In the genomic region with DNA sequence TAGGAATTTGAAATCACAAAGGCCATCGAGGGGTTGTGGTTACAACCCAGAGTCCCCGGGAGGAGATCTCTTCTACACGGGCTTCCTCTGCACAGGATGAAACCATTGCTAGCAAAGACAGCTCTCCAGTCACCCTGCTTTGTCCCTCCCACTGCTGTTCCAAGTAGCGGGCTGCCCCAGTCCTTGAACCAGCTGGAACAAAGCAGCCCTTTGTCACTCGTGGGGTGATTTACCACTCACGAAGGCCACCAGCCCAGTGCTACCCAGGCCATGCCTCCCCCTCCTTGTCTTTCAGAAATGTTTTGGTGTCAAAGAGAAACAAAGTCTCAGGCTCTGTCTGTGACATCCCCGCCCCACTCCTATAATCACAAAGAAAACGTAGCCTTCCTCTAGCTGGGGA, we compare ENCODE assay signal across 12 mouse cellular contexts. TPM values are rescaled to one million over a fixed set of nuclear protein-coding genes. Genes with fewer than 3 reads are reported as not detected.
DNase-seq lines count a peak whose midpoint lies in the region; ATAC-seq and TF ChIP-seq lines count a peak whose summit lies in the region.
"Had no signal": no experiment of that assay in that cellular context is flagged by ENCODE, and none has a peak within 500 bp of the region (broad histone marks: within the 10 kb centered on the region; RNA-seq: fewer than 3 reads in every experiment).

No protein-coding gene starts in this region.

- 24% methylated on average over 8 of the region's 8 CpGs for WGBS in hindbrain, embryonic 13.5 days
- 33% methylated on average over 8 of the region's 8 CpGs for WGBS in hindbrain, postnatal 0 days
- 26% methylated on average over 8 of the region's 8 CpGs for WGBS in heart, postnatal 0 days
- 59% methylated on average over 8 of the region's 8 CpGs for WGBS in liver, postnatal 0 days (ENCODE audit: insufficient replicate concordance)

- H3K9ac ChIP-seq in hindbrain, embryonic 13.5 days = no peak overlapping the region
- no peak overlapping the region for H3K9ac ChIP-seq in hindbrain, postnatal 0 days (replicated peaks; ENCODE audit: low read length)
- H3K9ac ChIP-seq in heart, postnatal 0 days (replicated peaks; ENCODE audit: low read depth, low read length) = peak overlapping the region; percentile 43; the same call in 1 of the 2 replicates
- H3K9ac ChIP-seq in liver, postnatal 0 days (replicated peaks) = no peak overlapping the region

- ATAC-seq in hindbrain, embryonic 13.5 days (ENCODE audit: low FRiP score) = peak; percentile 31; the same call in 1 of the 2 replicates
- ATAC-seq in hindbrain, postnatal 0 days = no peak
- peak; percentile 10; the same call in 1 of the 2 replicates for ATAC-seq in heart, postnatal 0 days (ENCODE audit: insufficient read depth, low read depth)
- no peak for ATAC-seq in liver, postnatal 0 days
- ATAC-seq: forebrain, embryonic 16.5 days had no signal

- H3K4me2 ChIP-seq in hindbrain, embryonic 13.5 days = no peak overlapping the region
- H3K4me2 ChIP-seq in hindbrain, postnatal 0 days (ENCODE audit: low read depth, low read length) = no peak overlapping the region
- H3K4me2 ChIP-seq in heart, postnatal 0 days (ENCODE audit: low read depth, low read length) = no peak overlapping the region
- H3K4me2 ChIP-seq in liver, postnatal 0 days (ENCODE audit: low read depth, low read length) = no peak overlapping the region

- TF ChIP-seq CTCF in hindbrain, postnatal 0 days (IDR thresholded peaks at IDR 0.05; ENCODE audit: low read depth) = no peak
- no peak for TF ChIP-seq CTCF in heart, postnatal 0 days (IDR thresholded peaks at IDR 0.05; ENCODE audit: low read depth)
- TF ChIP-seq CTCF in liver, postnatal 0 days (IDR thresholded peaks at IDR 0.05; ENCODE audit: low read depth) = no peak

- TF ChIP-seq EP300 in heart, postnatal 0 days (IDR thresholded peaks at IDR 0.05; ENCODE audit: low read depth) = no peak
- TF ChIP-seq EP300 in liver, postnatal 0 days (IDR thresholded peaks at IDR 0.05; ENCODE audit: low read depth) = no peak

- 0 out of 2 replicates have a peak, but pooled peaks cover 3% of the 10 kb centered on the region for H3K9me3 ChIP-seq in hindbrain, embryonic 13.5 days
- H3K9me3 ChIP-seq in hindbrain, postnatal 0 days (ENCODE audit: low read length) = no peaks in the 10 kb centered on the region
- 0 out of 2 replicates have a peak, but pooled peaks cover 5% of the 10 kb centered on the region for H3K9me3 ChIP-seq in heart, postnatal 0 days (replicated peaks; ENCODE audit: control insufficient read depth, low read length)
- H3K9me3 ChIP-seq in liver, postnatal 0 days (ENCODE audit: low read length) = no peaks in the 10 kb centered on the region
- H3K9me3 ChIP-seq: G1E had no signal

- 0 out of 2 replicates have a peak, but pooled peaks cover 4% of the 10 kb centered on the region for H3K27me3 ChIP-seq in hindbrain, embryonic 13.5 days
- H3K27me3 ChIP-seq in hindbrain, postnatal 0 days (ENCODE audit: insufficient read depth, low read length) = no peaks in the 10 kb centered on the region
- H3K27me3 ChIP-seq in heart, postnatal 0 days (ENCODE audit: control insufficient read depth, insufficient read depth, low read length) = no peaks in the 10 kb centered on the region
- no peaks in the 10 kb centered on the region for H3K27me3 ChIP-seq in liver, postnatal 0 days (ENCODE audit: insufficient read depth, low read length)

- DNase-seq in hindbrain, postnatal 0 days (ENCODE audit: low spot score) = no peak
- DNase-seq in adrenal gland, adult 2 months = peak; percentile 80
- peak; percentile 72 for DNase-seq in adrenal gland, adult 8-10 months
- DNase-seq in heart, postnatal 0 days (ENCODE audit: low spot score) = no peak
- no peak for DNase-seq in liver, postnatal 0 days
- DNase-seq in right cerebral cortex, postnatal 14 days = no peak
- DNase-seq: cerebellum, postnatal 25 days; right cerebral cortex, postnatal 25 days; thymus, adult 18-20 months had no signal

- peaks cover 8% of the 10 kb centered on the region; the same call in 1 of the 2 replicates for H3K4me1 ChIP-seq in hindbrain, embryonic 13.5 days (replicated peaks)
- no peaks in the 10 kb centered on the region for H3K4me1 ChIP-seq in hindbrain, postnatal 0 days (ENCODE audit: insufficient read depth, low read length)
- peaks cover 56% of the 10 kb centered on the region for H3K4me1 ChIP-seq in heart, postnatal 0 days (ENCODE audit: control insufficient read depth, insufficient read depth)
- H3K4me1 ChIP-seq in liver, postnatal 0 days (ENCODE audit: insufficient read depth) = no peaks in the 10 kb centered on the region

- H3K4me3 ChIP-seq in hindbrain, embryonic 13.5 days = no peak overlapping the region
- no peak overlapping the region for H3K4me3 ChIP-seq in hindbrain, postnatal 0 days (ENCODE audit: low read length)
- no peak overlapping the region for H3K4me3 ChIP-seq in heart, postnatal 0 days (ENCODE audit: low read depth, low read length)
- no peak overlapping the region for H3K4me3 ChIP-seq in liver, postnatal 0 days (ENCODE audit: low read depth, low read length)

- no peak overlapping the region for H3K27ac ChIP-seq in hindbrain, embryonic 13.5 days
- H3K27ac ChIP-seq in hindbrain, postnatal 0 days = no peak overlapping the region
- H3K27ac ChIP-seq in heart, postnatal 0 days (ENCODE audit: low read depth) = peak overlapping the region; percentile 96
- H3K27ac ChIP-seq in liver, postnatal 0 days (ENCODE audit: low read depth) = no peak overlapping the region

- H3K36me3 ChIP-seq in hindbrain, embryonic 13.5 days = no peaks in the 10 kb centered on the region
- H3K36me3 ChIP-seq in hindbrain, postnatal 0 days (ENCODE audit: insufficient read depth, low read length) = no peaks in the 10 kb centered on the region
- H3K36me3 ChIP-seq in heart, postnatal 0 days (replicated peaks; ENCODE audit: control insufficient read depth, insufficient read depth, low read length) = no peaks in the 10 kb centered on the region
- no peaks in the 10 kb centered on the region for H3K36me3 ChIP-seq in liver, postnatal 0 days (replicated peaks; ENCODE audit: insufficient read depth, low read length)

RNA-seq across cellular contexts. Expression of gene Rasl11b, which starts 10.4 kb away (rescaled TPM):
- polyA plus RNA-seq in hindbrain, embryonic 13.5 days (2015; fragmentation: Nextera tagmentation; extraction: Ambion mirVana) = 20.3 and 23.3 TPM in 2 replicates
- total RNA-seq in hindbrain, postnatal 0 days (2014; rRNA removed) = 5.9 and 7.2 TPM in 2 replicates
- 16.7 and 17.1 TPM in 2 replicates for polyA plus RNA-seq in hindbrain, postnatal 0 days (2015; fragmentation: Nextera tagmentation; extraction: Ambion mirVana)
- total RNA-seq in adrenal gland, adult 2 months (2021) = 10 to 100 TPM; 16.8 to 24.3 TPM
- 37.4 and 41.9 TPM in 2 replicates for polyA plus RNA-seq in adrenal gland, adult 2 months (2012; rRNA removed)
- 10 to 100 TPM; 21.0 to 26.2 (median 23.7) TPM for total RNA-seq in adrenal gland, adult 8-10 months (2022)
- 22.8 and 24.5 TPM in 2 replicates for total RNA-seq in heart, postnatal 0 days (2014; rRNA removed; ENCODE audit: low replicate concordance)
- 61.9 and 67.8 TPM in 2 replicates for polyA plus RNA-seq in heart, postnatal 0 days (2015; fragmentation: Nextera tagmentation; extraction: Ambion mirVana)
- 9.4 and 9.6 TPM in 2 replicates for polyA plus RNA-seq in liver, postnatal 0 days (2015; fragmentation: Nextera tagmentation; extraction: Ambion mirVana)

Comparison
In these comparisons a context has a peak if more than half of its experiments do, and no peak if none do; other contexts are left out.
1. ATAC-seq: peak in hindbrain, embryonic 13.5 days (single experiment) and heart, postnatal 0 days (single experiment); none in hindbrain, postnatal 0 days (single experiment) and liver, postnatal 0 days (single experiment).
2. DNase-seq: peak in adrenal gland, adult 2 months (single experiment) and adrenal gland, adult 8-10 months (single experiment); none in hindbrain, postnatal 0 days (single experiment), heart, postnatal 0 days (single experiment), liver, postnatal 0 days (single experiment) and right cerebral cortex, postnatal 14 days (single experiment).